Mouse (Mus musculus): ENCODE results near the gene Stk24. TPM values are rescaled to one million over a fixed set of nuclear protein-coding genes. Genes with fewer than 3 reads are reported as not detected.

The Stk24 gene
- total and polyA plus RNA-seq, 3 experiments: 62.5 to 79.3 TPM; not detected in 1

- Histone ChIP-seq H3K36me3 (ENCODE audit: control insufficient read depth in 1 of 2, insufficient read depth in 2 of 2, low read length in 2 of 2) (peaks cover 0 to 10% of the 10 kb centered on the region in 2 experiments; a peak in 2 of 4 replicates), H3K4me1 (ENCODE audit: control insufficient read depth in 1 of 2, insufficient read depth in 2 of 2, low read length in 2 of 2) (no peaks in the 10 kb centered on the region), H3K27me3 (ENCODE audit: control insufficient read depth in 1 of 2, insufficient read depth in 2 of 2, low read length in 2 of 2) (no peaks in the 10 kb centered on the region), H3K9ac (ENCODE audit: control insufficient read depth, low read depth, low read length, poor library complexity, severe bottlenecking) (no peak overlapping the region), H3K9me3 (replicated peaks; ENCODE audit: insufficient read depth, low read length) (no peaks in the 10 kb centered on the region), H3K27ac (ENCODE audit: control insufficient read depth, low read depth, low read length) (no peak overlapping the region), H3K79me2 (ENCODE audit: control insufficient read depth, insufficient read depth, low read length, poor library complexity) (no peaks in the 10 kb centered on the region), H3K4me3 (ENCODE audit: control insufficient read depth in 1 of 2, insufficient read depth in 1 of 2, low read depth in 2 of 2, low read length in 2 of 2) (no peak overlapping the region)
- DNase-seq (ENCODE audit: low read depth, low spot score): no peak
- TF ChIP-seq TCF12 (IDR thresholded peaks at IDR 0.05; ENCODE audit: low read depth, low read length): no peak
- no peak for TF ChIP-seq TAL1 (IDR thresholded peaks at IDR 0.05; ENCODE audit: low read length)
- no peak for TF ChIP-seq EP300 (IDR thresholded peaks at IDR 0.05; ENCODE audit: low read depth in 1 of 2, low read length in 2 of 2)
- TF ChIP-seq BHLHE40 (IDR thresholded peaks at IDR 0.05; ENCODE audit: borderline replicate concordance, low read depth, low read length): no peak
- no peak for TF ChIP-seq ZC3H11A (IDR thresholded peaks at IDR 0.05; ENCODE audit: low read depth, low read length)
- no peak for TF ChIP-seq NELFE (IDR thresholded peaks at IDR 0.05; ENCODE audit: low read depth, low read length)
- no peak for TF ChIP-seq GABPA (IDR thresholded peaks at IDR 0.05; ENCODE audit: low read depth, low read length)
Measured at GRCm38 (mm10) chr14:121294484-121294883, 85.3 kb downstream of the Stk24 start.

GRCm38 (mm10) chr14:121292391-121292790, 87.4 kb downstream of the Stk24 start:
- no peaks in the 10 kb centered on the region for H3K4me1 ChIP-seq (ENCODE audit: control insufficient read depth in 1 of 2, insufficient read depth in 2 of 2, low read length in 2 of 2)
- no peak overlapping the region for H3K4me3 ChIP-seq (ENCODE audit: control insufficient read depth in 1 of 2, insufficient read depth in 1 of 2, low read depth in 2 of 2, low read length in 2 of 2)
- peaks cover 2 to 10% of the 10 kb centered on the region in 2 experiments; a peak in 3 of 4 replicates for H3K36me3 ChIP-seq (ENCODE audit: control insufficient read depth in 1 of 2, insufficient read depth in 2 of 2, low read length in 2 of 2)
- H3K79me2 ChIP-seq (ENCODE audit: control insufficient read depth, insufficient read depth, low read length, poor library complexity): no peaks in the 10 kb centered on the region
- no peak overlapping the region for H3K27ac ChIP-seq (ENCODE audit: control insufficient read depth, low read depth, low read length)
- TF ChIP-seq CHD1 (IDR thresholded peaks at IDR 0.05; ENCODE audit: low read depth, low read length) (no peak), TBP (IDR thresholded peaks at IDR 0.05; ENCODE audit: low read depth, low read length) (no peak), BHLHE40 (IDR thresholded peaks at IDR 0.05; ENCODE audit: borderline replicate concordance, low read depth, low read length) (no peak), ELF1 (IDR thresholded peaks at IDR 0.05; ENCODE audit: low read depth, low read length) (no peak), TCF12 (IDR thresholded peaks at IDR 0.05; ENCODE audit: low read depth, low read length) (no peak), USF2 (IDR thresholded peaks at IDR 0.05; ENCODE audit: borderline replicate concordance in 1 of 2, insufficient read depth in 1 of 2, low read depth in 1 of 2, low read length in 2 of 2) (no peak), CTCF (IDR thresholded peaks at IDR 0.05 in 2 of 3, conservative IDR thresholded peaks at IDR 0.05 in 1 of 3; ENCODE audit: control insufficient read depth in 1 of 3, insufficient read depth in 1 of 3, low read depth in 2 of 3, low read length in 3 of 3, poor library complexity in 1 of 3, severe bottlenecking in 1 of 3) (no peak), JUND (IDR thresholded peaks at IDR 0.05; ENCODE audit: low read depth, low read length) (no peak), MAFK (IDR thresholded peaks at IDR 0.05; ENCODE audit: borderline replicate concordance, low read depth, low read length) (no peak), ETS1 (IDR thresholded peaks at IDR 0.05; ENCODE audit: low read depth, low read length) (no peak), UBTF (IDR thresholded peaks at IDR 0.05; ENCODE audit: borderline replicate concordance, insufficient read depth, low read depth, low read length) (no peak), TAL1 (IDR thresholded peaks at IDR 0.05; ENCODE audit: low read length) (no peak), RCOR1 (IDR thresholded peaks at IDR 0.05; ENCODE audit: low read depth, low read length) (no peak), RAD21 (IDR thresholded peaks at IDR 0.05; ENCODE audit: low read depth, low read length) (no peak), USF1 (IDR thresholded peaks at IDR 0.05; ENCODE audit: low read depth, low read length) (no peak), POLR2AphosphoS2 (IDR thresholded peaks at IDR 0.05; ENCODE audit: low read length) (no peak), ZKSCAN1 (IDR thresholded peaks at IDR 0.05; ENCODE audit: low read depth, low read length) (no peak), MYC (IDR thresholded peaks at IDR 0.05; ENCODE audit: low read depth, low read length) (no peak), MXI1 (IDR thresholded peaks at IDR 0.05; ENCODE audit: low read depth, low read length) (no peak), ZC3H11A (IDR thresholded peaks at IDR 0.05; ENCODE audit: low read depth, low read length) (no peak)
- DNase-seq (ENCODE audit: low read depth, low spot score): no peak
- H3K27me3 ChIP-seq (ENCODE audit: control insufficient read depth in 1 of 2, insufficient read depth in 2 of 2, low read length in 2 of 2): no peaks in the 10 kb centered on the region
- no peaks in the 10 kb centered on the region for H3K9me3 ChIP-seq (replicated peaks; ENCODE audit: insufficient read depth, low read length)
- H3K9ac ChIP-seq (ENCODE audit: control insufficient read depth, low read depth, low read length, poor library complexity, severe bottlenecking): no peak overlapping the region
